Mouse (Mus musculus) liver, postnatal 0 days (tissue): Measurements from ENCODE around the gene Trim56.

ENCODE experiments used
- CTCF ChIP-seq: sonication (generic); IDR thresholded peaks from 2 replicates; pipeline ENCODE4 v1.5.1; 2016; ENCODE audit warnings: antibody characterized with exemption, low read depth
- EP300 ChIP-seq: IDR thresholded peaks from 2 replicates; pipeline ENCODE4 v1.6.1; 2016; ENCODE audit warnings: antibody characterized with exemption, low read depth, mild to moderate bottlenecking

DNA sequence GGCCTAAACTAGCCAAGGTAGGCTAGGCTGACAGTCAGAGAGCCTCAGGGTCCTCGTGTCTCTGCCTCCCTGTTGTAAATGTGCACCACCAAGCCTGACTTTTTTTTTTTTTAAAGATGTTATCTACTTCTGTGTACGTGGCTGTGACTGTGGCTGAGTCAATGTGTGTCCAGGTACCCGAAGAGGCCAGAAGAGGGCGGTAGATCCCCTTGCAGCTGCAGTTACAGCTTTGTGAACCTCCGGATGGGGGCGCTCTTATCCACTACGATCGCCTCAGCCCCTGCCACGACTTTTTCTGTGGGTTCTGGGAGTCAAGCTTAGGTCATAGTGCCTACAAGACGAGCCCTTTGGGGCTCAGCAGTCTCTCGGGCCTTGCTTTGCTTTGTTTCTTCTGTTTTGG, 43.5 kb upstream of the Trim56 start:
- peak; percentile 91 for TF ChIP-seq CTCF
- TF ChIP-seq EP300, result no peak
